Mouse (Mus musculus) C2C12 (cell line): ENCODE data around the gene Eln. TPM values are rescaled to one million over a fixed set of nuclear protein-coding genes. Genes with fewer than 3 reads are reported as not detected.

Experiments used
- H3K27me3 ChIP-seq: one replicate; pipeline ENCODE4 v1.6.1; 2011; ENCODE audit not compliant: control insufficient read depth, insufficient read depth, insufficient read length
- H3K36me3 ChIP-seq: one replicate; pipeline ENCODE4 v1.6.1; 2011; ENCODE audit not compliant: control insufficient read depth, insufficient read depth
- H3K4me3 ChIP-seq: one replicate; pipeline ENCODE4 v1.5.1; 2011; ENCODE audit warnings: mild to moderate bottlenecking, control low read depth; ENCODE audit not compliant: poor library complexity, insufficient read depth, severe bottlenecking
- H3K79me2 ChIP-seq: one replicate; pipeline ENCODE4 v1.6.1; 2011; ENCODE audit not compliant: control insufficient read depth, insufficient read depth
- H3K79me3 ChIP-seq: one replicate; pipeline ENCODE4 v1.6.1; 2011; ENCODE audit warnings: low read depth, control low read depth
- H3ac ChIP-seq: one replicate; pipeline ENCODE3; 2011; ENCODE audit warnings: low read depth; ENCODE audit not compliant: control insufficient read depth, insufficient read length
- CEBPB ChIP-seq: IDR thresholded peaks from one replicate; pipeline ENCODE4 v1.6.1; 2011; ENCODE audit warnings: low read depth, mild to moderate bottlenecking, control low read depth, moderate library complexity
- CTCF ChIP-seq: IDR thresholded peaks from one replicate; pipeline ENCODE4 v1.5.1; 2011; ENCODE audit not compliant: control insufficient read depth, insufficient read depth, insufficient read length
- FOSL1 ChIP-seq: IDR thresholded peaks from one replicate; pipeline ENCODE4 v1.8.0; 2011; ENCODE audit warnings: mild to moderate bottlenecking, low read length; ENCODE audit not compliant: poor library complexity, insufficient read depth, severe bottlenecking
- MAX ChIP-seq: IDR thresholded peaks from one replicate; pipeline ENCODE4 v1.6.1; 2011; ENCODE audit warnings: mild to moderate bottlenecking, control low read depth
- MYOD1 ChIP-seq: IDR thresholded peaks from one replicate; pipeline ENCODE4 v1.6.1; 2011; ENCODE audit warnings: low read depth; ENCODE audit not compliant: control insufficient read depth, insufficient read length
- MYOG ChIP-seq: IDR thresholded peaks from one replicate; pipeline ENCODE4 v1.6.1; 2011; ENCODE audit not compliant: control insufficient read depth, insufficient read length; ENCODE audit errors: extremely low read depth
- USF1 ChIP-seq: IDR thresholded peaks from one replicate; pipeline ENCODE4 v1.6.1; 2011; ENCODE audit warnings: low read depth, mild to moderate bottlenecking, control low read depth, moderate library complexity
- polyA plus RNA-seq: library from polyadenylated mRNA; unstranded; fragments of >200 nt; fragmentation: generic; extraction: Trizol; gene quantifications from one replicate; pipeline ENCODE4 v1.2.1, GENCODE M21; 2012; ENCODE audit warnings: missing spikeins

Gene Eln
- polyA plus RNA-seq, 1 experiment: not detected

- H3K79me2 ChIP-seq: no peaks in the 10 kb centered on the region
- TF ChIP-seq MYOG: no peak
- TF ChIP-seq FOSL1: no peak
- TF ChIP-seq USF1: no peak
- no peak for TF ChIP-seq CEBPB
- no peak for TF ChIP-seq MAX
- TF ChIP-seq MYOD1: no peak
- TF ChIP-seq CTCF: no peak
These were observed 13.9 kb downstream of the Eln start for GRCm38 (mm10) chr5:134733241-134733640.

GRCm38 (mm10) chr5:134729124-134729523 is 18.0 kb downstream of the Eln start:
- no peak overlapping the region for H3K4me3 ChIP-seq
- no peak overlapping the region for H3ac ChIP-seq
- no peaks in the 10 kb centered on the region for H3K79me2 ChIP-seq
- peaks cover 17% of the 10 kb centered on the region for H3K27me3 ChIP-seq
- H3K79me3 ChIP-seq: no peaks in the 10 kb centered on the region
- H3K36me3 ChIP-seq: no peaks in the 10 kb centered on the region
- TF ChIP-seq CTCF (no peak), USF1 (no peak), FOSL1 (no peak), MYOD1 (no peak), CEBPB (no peak), MYOG (no peak), MAX (no peak)

More at GRCm38 (mm10) chr5:134733241-134733640, 13.9 kb downstream of the Eln start:
- Histone ChIP-seq H3K27me3 (peaks cover 22% of the 10 kb centered on the region), H3K36me3 (no peaks in the 10 kb centered on the region), H3ac (no peak overlapping the region), H3K4me3 (no peak overlapping the region), H3K79me3 (no peaks in the 10 kb centered on the region)

- Histone ChIP-seq H3K79me2 (no peaks in the 10 kb centered on the region), H3K79me3 (no peaks in the 10 kb centered on the region), H3K36me3 (no peaks in the 10 kb centered on the region), H3ac (no peak overlapping the region), H3K27me3 (peaks cover 13% of the 10 kb centered on the region), H3K4me3 (no peak overlapping the region)
- TF ChIP-seq MAX (no peak), MYOD1 (no peak), CEBPB (no peak)
These were observed 18.6 kb downstream of the Eln start for GRCm38 (mm10) chr5:134728535-134728934.

GRCm38 (mm10) chr5:134727001-134727639 is 20.0 kb downstream of the Eln start:
- no peak for TF ChIP-seq FOSL1
- no peak for TF ChIP-seq CTCF
- TF ChIP-seq MYOD1: no peak
- TF ChIP-seq MAX: no peak
- TF ChIP-seq CEBPB: no peak
- TF ChIP-seq USF1: no peak
- no peak for TF ChIP-seq MYOG
- Histone ChIP-seq H3K79me3 (no peaks in the 10 kb centered on the region), H3ac (no peak overlapping the region), H3K36me3 (no peaks in the 10 kb centered on the region), H3K4me3 (no peak overlapping the region), H3K79me2 (no peaks in the 10 kb centered on the region), H3K27me3 (peaks cover 26% of the 10 kb centered on the region)

DNA sequence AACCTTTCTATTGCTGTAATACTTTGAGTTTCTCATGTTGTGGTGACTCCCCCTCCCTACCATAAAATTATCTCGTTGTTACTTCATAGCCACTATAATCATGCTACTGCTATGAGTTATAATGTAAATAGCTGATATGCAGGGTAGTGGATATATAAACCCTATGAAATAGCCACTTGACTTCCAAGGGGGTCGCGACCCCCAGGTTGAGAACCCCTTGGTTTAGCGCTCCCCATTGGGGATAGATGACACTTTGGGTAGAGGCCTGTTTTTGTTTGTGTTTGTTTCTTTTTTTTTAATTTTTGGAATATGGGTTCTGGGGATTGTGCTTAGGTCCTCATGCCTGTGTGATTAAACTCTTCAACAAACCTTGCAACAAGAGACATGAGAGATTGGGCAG is 21.8 kb downstream of the Eln start:
- no peaks in the 10 kb centered on the region for H3K36me3 ChIP-seq

GRCm38 (mm10) chr5:134720058-134720457 is 27.1 kb downstream of the Eln start:
- no peaks in the 10 kb centered on the region for H3K36me3 ChIP-seq
- no peaks in the 10 kb centered on the region for H3K79me3 ChIP-seq
- no peaks in the 10 kb centered on the region for H3K79me2 ChIP-seq
- no peak overlapping the region for H3K4me3 ChIP-seq
- peaks cover 61% of the 10 kb centered on the region for H3K27me3 ChIP-seq
- H3ac ChIP-seq: no peak overlapping the region
- TF ChIP-seq MYOD1: no peak
- no peak for TF ChIP-seq MAX
- no peak for TF ChIP-seq MYOG
- no peak for TF ChIP-seq CTCF
- no peak for TF ChIP-seq USF1
- TF ChIP-seq FOSL1: no peak
- no peak for TF ChIP-seq CEBPB

More for the DNA sequence above, 21.8 kb downstream of the Eln start:
- Histone ChIP-seq H3K79me2 (no peaks in the 10 kb centered on the region), H3K4me3 (no peak overlapping the region), H3ac (no peak overlapping the region), H3K79me3 (no peaks in the 10 kb centered on the region), H3K27me3 (peaks cover 42% of the 10 kb centered on the region)
- TF ChIP-seq MAX: no peak
- no peak for TF ChIP-seq MYOD1
- no peak for TF ChIP-seq FOSL1
- no peak for TF ChIP-seq USF1
- TF ChIP-seq CTCF: no peak
- TF ChIP-seq CEBPB: no peak
- TF ChIP-seq MYOG: no peak
